Mouse (Mus musculus) myocyte (in vitro differentiated cells): Measurements from ENCODE around the gene Phf13. TPM values are rescaled to one million over a fixed set of nuclear protein-coding genes. Genes with fewer than 3 reads are reported as not detected.
A peak's percentile ranks its signal among the peaks of the same experiment; 100 is the strongest.

Source experiments
- H3K27me3 ChIP-seq: one replicate; pipeline ENCODE4 v1.6.1; 2011; ENCODE audit not compliant: control insufficient read depth, insufficient read depth, insufficient read length
- H3K36me3 ChIP-seq: one replicate; pipeline ENCODE4 v1.6.1; 2011; ENCODE audit not compliant: control insufficient read depth, insufficient read depth
- H3K4me2 ChIP-seq: one replicate; pipeline ENCODE4 v1.6.1; 2011; ENCODE audit warnings: low read depth, control low read depth
- H3K4me3 ChIP-seq: one replicate; pipeline ENCODE4 v1.5.1; 2011; ENCODE audit warnings: mild to moderate bottlenecking, control low read depth, moderate library complexity
- H3K79me2 ChIP-seq: one replicate; pipeline ENCODE4 v1.6.1; 2011; ENCODE audit not compliant: control insufficient read depth, insufficient read depth
- H3ac ChIP-seq: one replicate; pipeline ENCODE4 v1.6.1; 2011; ENCODE audit not compliant: control insufficient read depth, insufficient read length
- CEBPB ChIP-seq: IDR thresholded peaks from 2 replicates; pipeline ENCODE4 v1.6.1; 2011; ENCODE audit warnings: mild to moderate bottlenecking, moderate library complexity; ENCODE audit not compliant: poor library complexity, insufficient read depth, severe bottlenecking
- E2F4 ChIP-seq: IDR thresholded peaks from one replicate; pipeline ENCODE4 v1.6.1; 2011; ENCODE audit warnings: mild to moderate bottlenecking, control low read depth, moderate library complexity; ENCODE audit not compliant: insufficient read depth
- MAX ChIP-seq: IDR thresholded peaks from one replicate; pipeline ENCODE4 v1.6.1; 2011; ENCODE audit warnings: low read depth, mild to moderate bottlenecking, control low read depth
- MYOD1 ChIP-seq, 3 experiments: IDR thresholded peaks; one replicate each; pipeline ENCODE4 v1.6.1; 2011; ENCODE audit warnings: control low read depth in 2 of 3, low read depth in 2 of 3, mild to moderate bottlenecking in 2 of 3, moderate library complexity in 1 of 3; ENCODE audit not compliant: insufficient read length in 2 of 3, control insufficient read depth in 1 of 3
- MYOG ChIP-seq, 3 experiments: IDR thresholded peaks; one replicate each; pipeline ENCODE4 v1.6.1; 2011; ENCODE audit warnings: control low read depth in 2 of 3, low read depth in 2 of 3, mild to moderate bottlenecking in 2 of 3; ENCODE audit not compliant: insufficient read length in 2 of 3, control insufficient read depth in 1 of 3, insufficient read depth in 1 of 3
- POLR2A ChIP-seq: IDR thresholded peaks from one replicate; pipeline ENCODE4 v1.6.1; 2011; ENCODE audit warnings: low read depth, mild to moderate bottlenecking, control low read depth, moderate library complexity; ENCODE audit not compliant: insufficient read length
- POLR2AphosphoS2 ChIP-seq: IDR thresholded peaks from one replicate; pipeline ENCODE4 v1.6.1; 2011; ENCODE audit warnings: low read depth, control low read depth; ENCODE audit not compliant: insufficient read length
- REST ChIP-seq: IDR thresholded peaks from one replicate; pipeline ENCODE4 v1.6.1; 2011; ENCODE audit warnings: mild to moderate bottlenecking, control low read depth, moderate library complexity; ENCODE audit not compliant: insufficient read depth, insufficient read length
- SRF ChIP-seq: IDR thresholded peaks from one replicate; pipeline ENCODE4 v1.6.1; 2011; ENCODE audit warnings: low read depth; ENCODE audit not compliant: control insufficient read depth, insufficient read length
- TCF12 ChIP-seq: IDR thresholded peaks from one replicate; pipeline ENCODE4 v1.6.1; 2011; ENCODE audit warnings: mild to moderate bottlenecking, control low read depth; ENCODE audit not compliant: poor library complexity, insufficient read depth, severe bottlenecking
- TCF3 ChIP-seq: IDR thresholded peaks from one replicate; pipeline ENCODE4 v1.6.1; 2011; ENCODE audit warnings: low read depth, control low read depth; ENCODE audit not compliant: insufficient read length
- USF1 ChIP-seq: IDR thresholded peaks from one replicate; pipeline ENCODE4 v1.6.1; 2011; ENCODE audit warnings: low read depth, mild to moderate bottlenecking, control low read depth, moderate library complexity
- polyA plus RNA-seq: library from polyadenylated mRNA; unstranded; fragments of >200 nt; fragmentation: generic; extraction: Trizol; gene quantifications from one replicate; pipeline ENCODE4 v1.2.1, GENCODE M21; 2012; ENCODE audit warnings: missing spikeins

Gene Phf13
- polyA plus RNA-seq, 1 experiment = 13.5 TPM

DNA sequence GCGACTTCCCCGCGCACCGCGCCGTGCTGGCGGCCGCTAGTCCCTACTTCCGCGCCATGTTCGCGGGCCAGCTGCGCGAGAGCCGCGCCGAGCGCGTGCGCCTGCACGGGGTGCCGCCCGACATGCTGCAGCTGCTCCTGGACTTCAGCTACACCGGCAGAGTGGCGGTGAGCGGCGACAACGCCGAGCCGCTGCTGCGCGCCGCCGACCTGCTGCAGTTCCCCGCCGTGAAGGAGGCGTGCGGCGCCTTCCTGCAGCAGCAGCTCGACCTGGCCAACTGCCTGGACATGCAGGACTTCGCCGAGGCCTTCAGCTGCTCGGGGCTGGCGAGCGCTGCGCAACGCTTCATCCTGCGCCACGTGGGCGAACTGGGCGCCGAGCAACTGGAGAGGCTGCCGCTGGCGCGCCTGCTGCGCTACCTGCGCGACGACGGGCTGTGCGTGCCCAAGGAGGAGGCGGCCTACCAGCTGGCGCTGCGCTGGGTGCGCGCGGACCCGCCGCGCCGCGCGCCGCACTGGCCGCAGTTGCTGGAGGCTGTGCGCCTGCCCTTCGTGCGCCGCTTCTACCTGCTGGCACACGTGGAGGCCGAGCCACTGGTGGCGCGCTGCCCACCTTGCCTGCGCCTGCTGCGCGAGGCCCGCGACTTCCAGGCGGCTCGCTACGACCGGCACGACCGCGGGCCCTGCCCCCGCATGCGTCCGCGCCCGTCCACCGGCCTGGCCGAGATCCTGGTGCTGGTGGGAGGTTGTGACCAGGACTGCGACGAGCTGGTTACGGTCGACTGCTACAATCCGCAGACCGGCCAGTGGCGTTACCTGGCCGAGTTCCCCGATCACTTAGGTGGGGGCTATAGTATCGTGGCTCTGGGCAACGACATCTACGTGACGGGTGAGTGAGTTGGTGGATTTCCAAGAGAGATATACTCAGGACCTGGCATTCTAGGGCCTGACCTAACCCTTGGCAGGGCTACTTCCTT lies 13.3 kb upstream of the Phf13 start:
- peak overlapping the region; percentile 55 for H3K4me3 ChIP-seq
- peak overlapping the region; percentile 69 for H3ac ChIP-seq
- no peaks in the 10 kb centered on the region for H3K27me3 ChIP-seq
- TF ChIP-seq TCF12 (no peak), MYOG (IDR thresholded peaks at IDR 0.05; ENCODE audit: control insufficient read depth in 1 of 3, insufficient read depth in 1 of 3, insufficient read length in 2 of 3, low read depth in 2 of 3) (peak in 2 of 3 experiments; percentile 45 to 69), POLR2AphosphoS2 (no peak), USF1 (no peak), MYOD1 (IDR thresholded peaks at IDR 0.05; ENCODE audit: control insufficient read depth in 1 of 3, insufficient read length in 2 of 3, low read depth in 2 of 3) (peak in 2 of 3 experiments; percentile 66 to 71)
- H3K4me2 ChIP-seq = peak overlapping the region; percentile 98
- no peaks in the 10 kb centered on the region for H3K36me3 ChIP-seq
- H3K79me2 ChIP-seq = peaks cover 41% of the 10 kb centered on the region

DNA sequence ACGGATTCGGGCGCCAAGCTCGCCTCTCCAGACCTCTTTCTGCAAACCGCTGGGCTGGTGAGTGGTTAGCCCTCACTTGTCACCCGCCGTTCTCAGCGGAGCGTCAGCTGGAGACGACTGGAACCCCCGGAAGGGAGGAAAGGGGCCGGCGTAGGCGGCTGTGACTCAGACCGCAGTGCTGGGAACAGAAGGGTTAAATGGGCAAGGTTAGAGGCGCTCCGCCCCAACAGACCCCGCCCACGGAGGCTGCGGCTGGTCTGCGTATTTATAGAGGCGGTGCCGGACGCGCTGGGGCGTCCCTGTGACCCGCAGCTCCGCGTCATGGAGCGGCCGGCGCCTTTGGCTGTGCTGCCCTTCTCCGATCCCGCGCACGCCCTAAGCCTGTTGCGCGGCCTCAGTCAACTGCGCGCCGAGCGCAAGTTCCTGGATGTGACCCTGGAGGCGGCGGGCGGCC lies 12.6 kb upstream of the Phf13 start, which contains the start of gene Klhl21:
Gene Klhl21, plus strand, starts transcription at position 182 of the 454 bp plus-strand sequence.
- Histone ChIP-seq H3K79me2 (peaks cover 38% of the 10 kb centered on the region), H3K36me3 (no peaks in the 10 kb centered on the region), H3K4me3 (peak within 1 kb of the TSS; percentile 55), H3ac (peak within 1 kb of the TSS; percentile 69), H3K27me3 (no peaks in the 10 kb centered on the region), H3K4me2 (peak within 1 kb of the TSS; percentile 100)
- TF ChIP-seq CEBPB (no peak), POLR2A (peak; percentile 97), USF1 (no peak), POLR2AphosphoS2 (peak; percentile 99), MYOG (IDR thresholded peaks at IDR 0.05; ENCODE audit: control insufficient read depth in 1 of 3, insufficient read depth in 1 of 3, insufficient read length in 2 of 3, low read depth in 2 of 3) (peak in 1 of 3 experiments; percentile 60), MYOD1 (IDR thresholded peaks at IDR 0.05; ENCODE audit: control insufficient read depth in 1 of 3, insufficient read length in 2 of 3, low read depth in 2 of 3) (peak in 2 of 3 experiments; percentile 28 to 60)

DNA sequence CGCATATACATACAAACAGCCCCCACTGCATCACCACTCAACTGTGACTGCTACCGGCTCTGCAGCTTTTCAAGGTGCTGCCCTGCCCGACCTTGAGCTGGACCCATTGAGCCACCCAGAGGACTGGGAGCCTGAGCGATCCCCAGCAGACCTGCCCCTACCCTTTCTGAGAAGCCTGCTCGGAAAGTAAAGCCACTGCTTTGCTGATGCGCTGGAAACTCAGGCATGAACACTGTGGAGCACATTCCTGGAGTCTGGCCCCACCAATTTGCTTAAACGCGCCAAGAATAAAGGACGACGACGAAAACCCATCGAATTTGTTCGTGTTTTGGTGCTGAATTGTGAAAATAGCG lies 12.1 kb upstream of the Phf13 start:
- no peaks in the 10 kb centered on the region for H3K27me3 ChIP-seq

DNA sequence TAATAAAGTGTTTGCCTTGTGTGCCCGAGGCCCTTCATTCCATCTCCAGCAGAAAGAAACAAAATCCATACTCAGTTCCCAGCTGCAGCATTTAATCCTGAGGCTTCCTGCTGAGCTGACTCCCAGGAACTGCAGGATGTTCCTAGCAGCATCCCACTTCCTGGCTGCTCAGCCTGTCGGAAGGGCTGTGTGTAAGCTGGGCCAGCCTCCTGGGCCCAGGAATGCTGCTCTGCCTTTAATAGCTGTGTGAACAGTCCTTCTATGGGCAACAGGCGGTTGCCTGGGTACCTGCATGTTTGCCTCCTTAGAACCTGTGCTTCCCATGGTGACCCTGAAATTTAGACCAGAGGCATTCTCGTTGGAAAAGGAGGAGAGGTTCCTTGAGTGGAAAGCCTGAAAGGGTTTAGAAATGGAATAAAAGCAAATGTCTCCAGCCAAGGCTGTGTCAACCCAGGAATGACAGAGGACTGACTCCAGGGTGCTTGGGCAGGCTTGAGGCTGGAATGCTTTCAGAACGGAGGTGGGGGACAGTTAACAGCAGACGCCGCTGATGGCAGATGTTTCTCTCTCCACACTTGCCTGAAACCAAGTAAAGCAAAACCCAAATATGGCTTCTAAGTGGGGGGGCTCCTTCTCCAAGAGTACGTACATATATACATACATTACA lies 11.6 kb upstream of the Phf13 start:
- Histone ChIP-seq H3K79me2 (peaks cover 30% of the 10 kb centered on the region), H3K4me2 (peak overlapping the region; percentile 100), H3K36me3 (no peaks in the 10 kb centered on the region), H3ac (no peak overlapping the region), H3K4me3 (peak overlapping the region; percentile 55), H3K27me3 (no peaks in the 10 kb centered on the region)
- TF ChIP-seq TCF3 (no peak), POLR2A (peak; percentile 9)

More for the DNA sequence above, 12.1 kb upstream of the Phf13 start:
- no peak overlapping the region for H3ac ChIP-seq
- no peaks in the 10 kb centered on the region for H3K36me3 ChIP-seq
- H3K4me2 ChIP-seq = peak overlapping the region; percentile 100
- H3K79me2 ChIP-seq = peaks cover 35% of the 10 kb centered on the region
- peak overlapping the region; percentile 55 for H3K4me3 ChIP-seq
- TF ChIP-seq MYOD1 (IDR thresholded peaks at IDR 0.05; ENCODE audit: control insufficient read depth in 1 of 3, insufficient read length in 2 of 3, low read depth in 2 of 3) = no peak
- TF ChIP-seq TCF12 = no peak
- TF ChIP-seq POLR2A = no peak
- no peak for TF ChIP-seq E2F4
- no peak for TF ChIP-seq REST
- TF ChIP-seq POLR2AphosphoS2 = no peak
- no peak for TF ChIP-seq USF1
- no peak for TF ChIP-seq MAX
- TF ChIP-seq MYOG (IDR thresholded peaks at IDR 0.05; ENCODE audit: control insufficient read depth in 1 of 3, insufficient read depth in 1 of 3, insufficient read length in 2 of 3, low read depth in 2 of 3) = no peak
- no peak for TF ChIP-seq SRF
- TF ChIP-seq TCF3 = no peak
- no peak for TF ChIP-seq CEBPB

DNA sequence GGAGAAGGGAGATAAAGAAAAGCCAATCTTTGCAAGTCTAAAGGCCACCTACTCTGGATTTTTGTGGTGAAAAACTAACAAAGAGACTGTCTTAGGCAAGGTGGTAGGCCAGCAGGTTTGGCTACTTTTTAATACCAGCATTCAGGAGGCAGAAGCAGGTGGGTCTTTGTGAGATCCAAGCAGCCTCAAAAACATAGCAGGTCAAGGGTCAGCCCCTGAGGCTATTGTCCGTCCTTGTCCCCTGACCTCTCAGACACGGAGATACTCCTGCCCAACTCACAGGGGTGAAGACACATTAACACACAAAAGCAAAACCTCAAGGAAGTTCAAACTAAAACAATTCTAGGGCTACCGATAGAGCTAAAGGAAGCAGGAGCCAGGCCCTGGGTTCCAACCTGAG lies 10.8 kb upstream of the Phf13 start:
- Histone ChIP-seq H3K4me2 (peak overlapping the region; percentile 100), H3K4me3 (no peak overlapping the region), H3K27me3 (no peaks in the 10 kb centered on the region), H3K36me3 (no peaks in the 10 kb centered on the region), H3K79me2 (peaks cover 23% of the 10 kb centered on the region), H3ac (no peak overlapping the region)
- no peak for TF ChIP-seq MYOD1 (IDR thresholded peaks at IDR 0.05; ENCODE audit: control insufficient read depth in 1 of 3, insufficient read length in 2 of 3, low read depth in 2 of 3)
- no peak for TF ChIP-seq MYOG (IDR thresholded peaks at IDR 0.05; ENCODE audit: control insufficient read depth in 1 of 3, insufficient read depth in 1 of 3, insufficient read length in 2 of 3, low read depth in 2 of 3)
- TF ChIP-seq POLR2A = no peak
- TF ChIP-seq TCF12 = no peak
- no peak for TF ChIP-seq REST
- TF ChIP-seq E2F4 = no peak
- no peak for TF ChIP-seq USF1
- no peak for TF ChIP-seq POLR2AphosphoS2
- TF ChIP-seq CEBPB = no peak
- no peak for TF ChIP-seq TCF3
- TF ChIP-seq MAX = no peak
- no peak for TF ChIP-seq SRF
